Mouse (Mus musculus): Measurements from ENCODE around the gene Med29. TPM values are rescaled to one million over a fixed set of nuclear protein-coding genes. Genes with fewer than 3 reads are reported as not detected.

Gene Med29
- total and polyA plus RNA-seq, 3 experiments = 31.1 to 39.6 TPM; not detected in 1

GRCm38 (mm10) chr7:28418096-28418670 lies 25.7 kb upstream of the Med29 start:
- H3K4me3 ChIP-seq (ENCODE audit: control insufficient read depth in 1 of 2, insufficient read depth in 1 of 2, low read depth in 2 of 2, low read length in 2 of 2) = no peak overlapping the region
- H3K79me2 ChIP-seq (ENCODE audit: control insufficient read depth, insufficient read depth, low read length, poor library complexity) = no peaks in the 10 kb centered on the region
- no peak for DNase-seq (ENCODE audit: low read depth, low spot score)
- TF ChIP-seq ELF1 (IDR thresholded peaks at IDR 0.05; ENCODE audit: low read depth, low read length) (no peak), ETS1 (IDR thresholded peaks at IDR 0.05; ENCODE audit: low read depth, low read length) (no peak), GATA1 (IDR thresholded peaks at IDR 0.05; ENCODE audit: low read depth, low read length) (no peak), MAFK (IDR thresholded peaks at IDR 0.05; ENCODE audit: borderline replicate concordance, low read depth, low read length) (no peak)
- H3K36me3 ChIP-seq (ENCODE audit: control insufficient read depth in 1 of 2, insufficient read depth in 2 of 2, low read length in 2 of 2) = peaks cover 0 to 29% of the 10 kb centered on the region in 2 experiments; a peak in 2 of 4 replicates
- no peak overlapping the region for H3K27ac ChIP-seq (ENCODE audit: control insufficient read depth, low read depth, low read length)
- no peaks in the 10 kb centered on the region for H3K4me1 ChIP-seq (ENCODE audit: control insufficient read depth in 1 of 2, insufficient read depth in 2 of 2, low read length in 2 of 2)
- H3K9me3 ChIP-seq (replicated peaks; ENCODE audit: insufficient read depth, low read length) = no peaks in the 10 kb centered on the region
- H3K27me3 ChIP-seq (ENCODE audit: control insufficient read depth in 1 of 2, insufficient read depth in 2 of 2, low read length in 2 of 2) = no peaks in the 10 kb centered on the region
- H3K9ac ChIP-seq (ENCODE audit: control insufficient read depth, low read depth, low read length, poor library complexity, severe bottlenecking) = no peak overlapping the region

- TF ChIP-seq GABPA (IDR thresholded peaks at IDR 0.05; ENCODE audit: low read depth, low read length) (no peak), RCOR1 (IDR thresholded peaks at IDR 0.05; ENCODE audit: low read depth, low read length) (no peak), ZKSCAN1 (IDR thresholded peaks at IDR 0.05; ENCODE audit: low read depth, low read length) (no peak), TCF12 (IDR thresholded peaks at IDR 0.05; ENCODE audit: low read depth, low read length) (no peak), ZC3H11A (IDR thresholded peaks at IDR 0.05; ENCODE audit: low read depth, low read length) (no peak), CTCF (IDR thresholded peaks at IDR 0.05 in 2 of 3, conservative IDR thresholded peaks at IDR 0.05 in 1 of 3; ENCODE audit: control insufficient read depth in 1 of 3, insufficient read depth in 1 of 3, low read depth in 2 of 3, low read length in 3 of 3, poor library complexity in 1 of 3, severe bottlenecking in 1 of 3) (peak; percentile 43 to 59 (median 50)), CHD2 (IDR thresholded peaks at IDR 0.05; ENCODE audit: low read length) (no peak), POLR2AphosphoS5 (IDR thresholded peaks at IDR 0.05; ENCODE audit: borderline replicate concordance, low read depth, low read length) (no peak), POLR2A (IDR thresholded peaks at IDR 0.05; ENCODE audit: control insufficient read depth in 1 of 2, insufficient read depth in 1 of 2, low read depth in 1 of 2, low read length in 2 of 2, poor library complexity in 1 of 2) (no peak), SIN3A (IDR thresholded peaks at IDR 0.05; ENCODE audit: low read length) (no peak), RAD21 (IDR thresholded peaks at IDR 0.05; ENCODE audit: low read depth, low read length) (peak; percentile 31), GATA1 (IDR thresholded peaks at IDR 0.05; ENCODE audit: low read depth, low read length) (no peak), TAL1 (IDR thresholded peaks at IDR 0.05; ENCODE audit: low read length) (no peak), BHLHE40 (IDR thresholded peaks at IDR 0.05; ENCODE audit: borderline replicate concordance, low read depth, low read length) (no peak), TBP (IDR thresholded peaks at IDR 0.05; ENCODE audit: low read depth, low read length) (no peak), NRF1 (IDR thresholded peaks at IDR 0.05; ENCODE audit: insufficient read depth, low read depth, low read length, poor library complexity, severe bottlenecking) (no peak), KAT2A (conservative IDR thresholded peaks at IDR 0.05; ENCODE audit: low read depth, low read length) (no peak), SMC3 (IDR thresholded peaks at IDR 0.05; ENCODE audit: low read depth, low read length) (peak; percentile 38), MAZ (IDR thresholded peaks at IDR 0.05; ENCODE audit: low read depth, low read length) (no peak), HCFC1 (IDR thresholded peaks at IDR 0.05; ENCODE audit: low read depth, low read length) (no peak), E2F4 (IDR thresholded peaks at IDR 0.05; ENCODE audit: borderline replicate concordance, low read depth, low read length) (no peak), USF1 (IDR thresholded peaks at IDR 0.05; ENCODE audit: low read depth, low read length) (no peak), JUND (IDR thresholded peaks at IDR 0.05; ENCODE audit: low read depth, low read length) (no peak)
- H3K4me1 ChIP-seq (ENCODE audit: control insufficient read depth in 1 of 2, insufficient read depth in 2 of 2, low read length in 2 of 2) = no peaks in the 10 kb centered on the region
- H3K27me3 ChIP-seq (ENCODE audit: control insufficient read depth in 1 of 2, insufficient read depth in 2 of 2, low read length in 2 of 2) = no peaks in the 10 kb centered on the region
- H3K9me3 ChIP-seq (replicated peaks; ENCODE audit: insufficient read depth, low read length) = no peaks in the 10 kb centered on the region
- H3K4me3 ChIP-seq (ENCODE audit: control insufficient read depth in 1 of 2, insufficient read depth in 1 of 2, low read depth in 2 of 2, low read length in 2 of 2) = no peak overlapping the region
- peak; percentile 42 for DNase-seq (ENCODE audit: low read depth, low spot score)
- H3K36me3 ChIP-seq (ENCODE audit: control insufficient read depth in 1 of 2, insufficient read depth in 2 of 2, low read length in 2 of 2) = peaks cover 0 to 27% of the 10 kb centered on the region in 2 experiments; a peak in 2 of 4 replicates
- no peaks in the 10 kb centered on the region for H3K79me2 ChIP-seq (ENCODE audit: control insufficient read depth, insufficient read depth, low read length, poor library complexity)
- no peak overlapping the region for H3K9ac ChIP-seq (ENCODE audit: control insufficient read depth, low read depth, low read length, poor library complexity, severe bottlenecking)
- no peak overlapping the region for H3K27ac ChIP-seq (ENCODE audit: control insufficient read depth, low read depth, low read length)
These were observed 24.9 kb upstream of the Med29 start for GRCm38 (mm10) chr7:28417368-28417767.
